Mouse (Mus musculus) testis, postnatal 14 days (tissue): ENCODE results near the gene Syn3.

Source experiments
- DNase-seq: peaks from one replicate; pipeline ENCODE4 v3.0.0; 2021; ENCODE audit warnings: low spot score

The Syn3 gene

DNA sequence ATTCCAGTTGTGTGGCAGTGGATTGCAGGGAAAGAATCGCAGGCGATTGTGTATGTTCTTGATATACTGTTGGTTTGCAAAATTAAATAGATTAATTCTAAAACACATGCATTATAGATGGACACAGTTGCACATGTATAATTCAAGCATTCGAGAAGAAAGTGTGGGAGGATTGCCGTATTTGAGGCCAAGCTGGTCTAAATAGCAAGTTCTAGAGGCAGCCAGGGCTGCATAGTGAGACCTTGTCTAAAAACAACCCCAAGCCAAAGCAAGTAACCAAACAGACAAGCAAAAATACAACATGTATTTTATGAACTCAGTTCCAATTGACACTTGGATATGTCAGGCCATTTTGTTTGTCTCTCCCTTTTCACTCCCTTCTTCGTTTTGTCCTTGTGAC is 223.1 kb downstream of the Syn3 start:
- DNase-seq, result no peak

DNA sequence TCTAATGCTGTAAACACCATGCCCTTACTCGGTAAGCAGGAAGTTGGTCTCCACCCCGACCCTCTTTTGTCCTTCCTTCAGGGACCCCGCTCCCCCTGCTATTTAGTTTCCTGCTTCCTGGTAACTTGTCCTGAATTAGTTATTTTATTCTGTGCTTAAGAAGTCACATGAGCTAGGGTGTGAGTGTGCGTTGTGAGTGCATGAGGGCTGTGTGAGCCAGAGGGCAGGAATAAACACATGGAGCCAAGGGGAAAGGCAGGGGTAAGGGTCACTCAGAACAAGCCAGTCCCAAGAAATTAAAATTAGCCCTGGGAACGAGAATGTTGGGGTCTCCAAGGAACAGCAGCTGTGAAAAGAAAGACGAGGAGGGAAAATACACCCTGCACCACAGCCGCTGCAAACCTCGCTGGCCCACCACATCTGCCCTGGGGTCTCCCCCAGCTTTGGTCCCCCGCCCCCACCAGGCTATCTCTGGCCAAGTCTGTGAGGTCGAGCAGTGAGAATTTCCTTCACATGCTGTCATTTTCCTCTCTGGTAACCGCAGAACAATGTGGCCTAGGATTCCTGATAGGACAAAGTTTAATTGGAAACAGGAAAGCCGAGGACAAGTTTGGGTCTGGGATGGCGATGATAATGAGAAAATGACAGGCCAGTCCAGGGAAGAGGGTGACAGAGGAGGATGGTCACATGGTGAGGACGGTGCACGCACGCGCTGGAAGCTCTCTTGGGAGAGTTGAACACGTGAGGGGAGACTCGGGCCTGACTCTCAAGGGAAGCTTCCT is 225.1 kb downstream of the Syn3 start:
- DNase-seq, result no peak

DNA sequence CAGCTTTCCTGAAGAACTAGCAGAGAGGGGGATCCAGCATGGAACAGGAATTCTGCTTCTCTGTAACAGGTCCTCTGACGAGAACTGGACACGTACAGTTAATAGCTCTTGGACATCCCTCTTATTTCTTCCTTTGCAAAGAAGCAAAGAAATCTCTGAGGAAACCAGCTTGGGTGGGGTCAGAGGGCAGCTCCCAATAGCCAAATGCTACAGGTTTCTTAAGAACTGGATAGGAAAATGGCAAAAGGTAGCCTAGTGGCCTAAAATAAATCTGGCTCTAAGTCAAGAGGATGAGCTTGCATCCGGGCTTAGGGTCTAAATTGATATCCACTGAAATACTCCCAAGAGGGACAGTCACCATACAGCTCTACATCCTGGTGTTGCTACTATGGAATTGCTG is 225.9 kb downstream of the Syn3 start:
- no peak for DNase-seq

DNA sequence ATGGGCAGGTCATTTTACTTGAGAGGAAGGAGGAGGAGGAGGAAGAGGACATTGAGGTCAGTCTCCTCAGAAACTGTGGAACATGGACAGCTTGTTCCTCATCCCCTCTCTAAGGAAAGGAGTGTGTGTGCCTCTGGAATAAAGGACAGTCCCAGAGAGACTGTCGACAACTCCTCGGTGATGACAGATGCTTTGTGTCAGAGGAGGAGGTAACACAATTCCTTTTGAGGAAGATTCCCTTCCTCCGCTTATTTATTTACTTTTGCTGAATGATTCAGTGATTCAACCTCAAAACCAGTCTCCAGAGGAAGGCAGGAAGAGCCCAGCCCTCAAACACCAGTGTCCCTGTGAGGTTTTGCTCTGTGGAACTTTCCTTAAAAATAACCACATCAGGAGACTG is 228.4 kb downstream of the Syn3 start:
- no peak for DNase-seq

DNA sequence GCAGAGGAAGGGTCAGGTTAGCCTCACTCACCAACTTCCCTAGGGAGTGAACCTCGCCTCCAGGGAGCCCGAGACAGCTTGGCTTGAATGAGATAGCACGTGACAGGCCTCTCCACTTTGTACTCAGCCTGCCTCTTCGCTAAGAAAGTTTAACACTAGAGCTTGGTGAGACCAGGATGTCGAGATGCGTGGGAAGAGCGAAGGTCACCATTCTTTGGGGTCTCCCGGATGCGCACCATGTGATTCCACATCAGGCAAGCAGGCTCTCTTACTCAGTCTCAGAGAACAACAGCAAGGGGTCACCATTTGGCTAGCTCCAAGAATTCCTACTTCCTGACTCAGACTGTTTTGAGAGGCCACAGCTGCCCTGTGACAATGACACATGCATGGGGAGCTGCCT is 234.1 kb downstream of the Syn3 start:
- DNase-seq, result no peak

DNA sequence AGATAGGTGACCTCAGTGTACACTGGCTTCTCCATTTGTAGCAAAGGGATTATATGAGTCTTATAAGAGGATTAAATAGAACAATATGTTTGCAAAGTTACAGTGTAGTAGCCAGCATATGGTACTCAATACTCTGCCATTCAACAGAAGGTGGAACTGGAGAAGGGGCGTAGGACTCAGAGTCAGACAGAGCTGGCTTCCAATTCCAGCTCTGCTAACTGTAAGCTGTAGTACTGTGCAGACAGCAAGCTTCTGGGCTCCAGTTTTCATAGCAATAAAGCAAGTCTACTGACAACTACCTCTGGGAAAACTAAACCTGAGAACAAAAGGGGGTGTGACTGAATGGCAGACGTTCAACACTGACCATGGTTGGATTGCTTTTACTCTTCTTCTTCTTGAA is 237.0 kb downstream of the Syn3 start:
- no peak for DNase-seq

DNA sequence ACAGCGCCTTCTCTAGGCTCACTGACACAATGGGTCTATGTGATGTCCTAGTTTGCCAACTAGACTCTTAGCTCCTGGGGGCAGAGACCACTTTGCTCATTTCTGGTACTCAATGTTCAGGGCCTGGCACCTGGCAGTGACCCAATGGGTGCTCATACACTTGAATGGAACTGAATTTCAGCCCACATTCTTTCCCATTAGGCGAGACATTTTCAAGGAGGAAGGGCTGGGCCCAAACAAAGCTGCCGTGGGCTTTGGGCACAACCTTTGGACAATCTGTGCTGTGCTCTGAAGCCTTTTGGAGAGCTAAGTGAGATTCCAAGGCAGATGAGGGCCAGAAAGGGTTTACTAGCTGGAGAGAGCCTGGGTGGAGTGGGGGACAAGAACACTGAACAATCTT is 239.7 kb downstream of the Syn3 start:
- DNase-seq, result no peak

DNA sequence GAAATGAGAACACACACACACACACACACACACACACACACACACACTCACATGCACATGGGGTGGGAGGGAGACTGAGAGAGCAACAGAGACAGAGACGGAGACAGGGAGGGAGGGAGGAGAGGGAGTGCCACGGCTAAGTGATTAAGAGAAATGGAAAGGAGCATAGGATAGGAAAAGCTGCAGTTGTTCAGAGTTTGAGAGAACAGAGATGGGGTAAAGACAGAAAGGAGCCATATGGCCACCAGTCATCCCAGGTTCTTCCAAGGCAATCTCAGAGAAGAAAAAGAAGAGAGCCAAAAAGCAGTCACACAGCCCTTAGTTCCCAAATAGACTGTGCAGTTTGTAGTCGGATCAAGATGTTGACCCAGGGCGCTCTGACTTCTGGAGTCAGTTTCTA is 240.7 kb downstream of the Syn3 start:
- no peak for DNase-seq

DNA sequence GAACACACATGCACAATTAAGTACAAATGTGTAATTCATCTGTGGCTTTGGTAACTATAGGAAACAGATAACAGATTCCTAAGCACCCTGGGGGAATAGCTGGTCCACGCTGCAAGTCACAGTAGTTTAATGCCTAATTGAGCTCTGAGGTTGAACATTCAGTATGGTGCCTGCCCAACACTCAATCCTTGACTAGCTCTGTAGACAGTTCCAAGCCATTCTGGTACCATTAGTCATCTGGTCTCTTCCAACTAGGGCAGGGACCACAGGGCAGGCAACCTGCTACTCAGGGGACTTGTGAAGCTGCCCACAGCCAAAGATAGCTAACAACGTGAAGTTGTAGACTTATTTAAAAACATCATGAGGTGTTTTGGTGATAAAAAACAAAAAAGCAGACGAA is 241.7 kb downstream of the Syn3 start:
- DNase-seq, result no peak

DNA sequence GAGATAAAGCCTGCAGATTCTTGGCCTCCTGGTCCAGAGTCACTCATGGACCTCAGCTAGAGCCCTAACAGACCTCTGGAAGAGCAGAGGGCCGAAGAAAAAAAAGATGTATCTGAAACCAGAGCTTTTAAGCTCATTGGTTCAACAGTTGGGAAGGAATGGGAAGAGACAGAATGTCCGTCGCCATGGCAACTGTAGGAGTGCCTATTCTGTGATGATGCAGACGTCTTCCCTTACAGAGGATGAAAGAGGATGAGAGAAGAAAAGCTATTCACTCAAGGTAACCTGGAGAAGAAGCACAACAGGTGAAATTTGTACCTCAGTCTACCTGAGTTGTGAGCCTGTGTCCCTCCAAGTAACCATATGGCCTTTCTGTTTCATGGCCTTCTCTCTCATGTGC is 242.5 kb downstream of the Syn3 start:
- no peak for DNase-seq

DNA sequence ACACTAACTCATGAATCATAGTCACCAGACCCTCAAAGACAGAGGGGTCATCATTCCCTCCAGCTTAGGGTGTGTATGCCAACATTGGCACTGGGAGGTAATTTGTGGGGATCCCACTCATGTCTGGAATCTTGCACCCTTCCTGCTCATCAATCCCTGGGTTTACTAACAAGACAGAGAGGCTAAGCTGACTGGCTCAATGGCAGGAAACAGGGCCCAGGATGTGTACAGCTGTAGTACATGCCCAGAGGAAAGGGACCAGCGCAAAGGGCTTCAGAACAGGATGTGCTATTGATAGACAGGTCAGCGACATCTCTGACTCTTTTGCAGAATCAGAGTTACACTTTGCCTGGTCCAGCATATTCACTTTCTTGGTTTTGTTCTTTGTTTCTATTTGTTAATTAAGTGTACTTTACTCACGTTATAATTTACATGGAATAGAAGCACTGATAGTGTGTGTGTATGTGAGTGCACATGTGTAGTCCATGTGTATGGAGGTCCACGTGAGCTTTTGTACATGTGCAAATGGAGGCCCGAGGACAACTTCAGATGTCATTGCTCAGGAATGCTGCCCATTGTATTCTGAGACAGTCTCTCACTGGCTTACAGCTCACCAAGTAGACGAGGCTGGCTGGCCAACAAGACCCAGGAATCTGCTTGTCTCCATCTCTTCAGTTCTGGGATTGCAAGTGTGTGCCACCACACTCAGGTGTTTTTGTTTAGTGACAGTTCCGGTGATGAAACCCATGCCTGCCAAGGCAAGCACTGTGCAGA is 248.4 kb downstream of the Syn3 start:
- DNase-seq, result no peak

DNA sequence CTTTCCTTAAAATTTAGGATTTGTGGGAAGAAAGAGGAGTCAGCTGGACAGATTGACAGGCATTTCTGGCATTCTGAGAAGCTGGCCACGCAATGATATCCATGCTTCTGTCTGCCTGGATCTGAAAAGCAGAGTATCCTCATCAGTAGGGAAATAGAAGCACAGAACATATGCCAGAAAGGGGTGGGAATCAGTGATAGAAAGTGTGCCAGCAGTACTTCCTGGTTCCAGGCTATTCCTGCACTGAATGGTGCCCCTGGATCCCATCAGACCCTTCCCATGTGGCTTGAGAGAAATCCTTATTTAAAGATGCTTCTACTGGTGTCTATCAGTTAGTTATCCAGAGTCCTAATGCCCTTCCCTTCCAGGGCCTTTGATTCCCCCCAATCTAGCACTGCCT is 249.4 kb downstream of the Syn3 start:
- no peak for DNase-seq

DNA sequence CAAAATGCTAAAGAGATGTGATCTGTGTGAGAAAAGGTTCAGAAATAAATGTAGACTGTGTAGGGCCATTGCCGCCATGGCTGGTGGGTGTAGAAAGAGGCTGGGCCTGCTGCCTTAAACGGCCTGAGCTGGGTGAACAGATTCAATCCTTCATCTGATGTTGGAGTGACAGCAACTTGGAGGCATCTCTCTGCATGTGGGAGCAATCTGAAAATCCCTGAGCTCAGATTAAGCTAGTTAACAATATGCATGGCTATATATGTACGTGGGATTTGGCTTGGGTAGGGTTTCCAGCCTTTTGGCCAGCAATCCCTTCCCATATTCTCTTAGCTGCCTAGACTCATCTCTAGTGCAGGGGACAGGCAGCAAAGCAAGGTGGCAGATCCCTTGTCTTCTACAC is 249.9 kb downstream of the Syn3 start:
- DNase-seq, result no peak

DNA sequence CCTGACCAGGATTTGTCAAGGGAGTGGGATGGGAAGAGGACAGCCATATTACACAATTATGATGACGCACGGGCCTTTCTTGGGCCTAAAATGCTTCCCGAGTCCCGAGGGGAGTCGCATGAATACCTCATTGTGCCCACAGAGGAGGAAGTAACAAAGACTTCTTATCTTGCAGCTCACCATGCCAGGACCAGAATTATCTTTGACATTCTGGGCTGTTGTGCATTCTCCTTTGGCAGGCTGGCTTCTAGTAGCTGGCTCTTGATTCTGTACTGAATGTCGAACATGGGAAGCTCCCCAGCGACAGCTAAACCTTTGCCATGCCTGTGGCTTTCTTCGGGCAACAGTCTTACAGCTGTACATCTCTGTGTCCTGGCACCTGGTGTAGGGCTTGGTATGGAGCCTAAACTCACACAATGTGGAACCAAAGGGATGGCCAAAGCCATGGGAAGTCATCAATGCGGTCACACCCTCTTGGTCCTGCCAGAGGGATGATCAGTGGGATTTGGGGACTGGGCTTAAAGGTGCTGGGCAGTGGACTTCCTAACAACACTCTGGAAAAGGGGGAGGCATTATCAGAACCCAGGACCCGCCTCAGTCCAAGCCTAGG is 250.5 kb downstream of the Syn3 start:
- DNase-seq, result peak; percentile 7

DNA sequence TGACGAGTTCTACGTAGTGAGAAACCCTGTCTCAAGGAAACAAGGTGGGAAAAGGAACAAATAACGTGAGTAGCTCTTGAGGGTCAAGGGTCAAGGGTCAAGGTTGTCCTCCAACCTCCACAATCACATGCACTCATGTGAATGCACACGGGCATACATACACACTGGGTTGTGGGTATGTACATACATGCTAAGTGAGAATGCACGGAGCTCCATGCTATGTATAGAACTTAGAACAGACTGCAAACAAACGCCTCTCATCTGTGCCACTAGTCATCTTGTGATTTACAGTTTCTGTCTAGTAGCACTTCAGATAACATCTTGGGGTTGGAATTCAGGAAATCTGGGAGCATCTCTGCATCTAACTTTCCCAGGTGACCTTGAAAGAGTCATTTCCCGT is 253.3 kb downstream of the Syn3 start:
- DNase-seq, result no peak

DNA sequence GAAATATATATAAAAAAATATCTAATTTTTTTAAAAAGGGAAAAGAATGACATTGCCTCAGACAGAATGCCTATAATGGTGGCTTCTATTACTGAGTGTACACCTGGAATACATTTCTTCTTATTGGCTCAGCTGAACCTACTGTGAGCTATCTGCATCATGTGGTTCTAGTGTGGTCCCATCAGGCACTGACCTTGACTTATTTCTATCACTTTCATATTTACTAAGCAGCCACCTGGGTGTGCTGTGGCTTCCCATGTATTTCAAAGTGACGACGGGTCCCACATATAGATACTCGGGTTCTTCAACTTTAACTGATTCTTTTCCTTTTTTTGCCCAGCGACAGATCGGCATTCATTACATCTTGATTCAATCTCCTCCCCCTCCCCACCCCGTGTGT is 255.2 kb downstream of the Syn3 start:
- no peak for DNase-seq

DNA sequence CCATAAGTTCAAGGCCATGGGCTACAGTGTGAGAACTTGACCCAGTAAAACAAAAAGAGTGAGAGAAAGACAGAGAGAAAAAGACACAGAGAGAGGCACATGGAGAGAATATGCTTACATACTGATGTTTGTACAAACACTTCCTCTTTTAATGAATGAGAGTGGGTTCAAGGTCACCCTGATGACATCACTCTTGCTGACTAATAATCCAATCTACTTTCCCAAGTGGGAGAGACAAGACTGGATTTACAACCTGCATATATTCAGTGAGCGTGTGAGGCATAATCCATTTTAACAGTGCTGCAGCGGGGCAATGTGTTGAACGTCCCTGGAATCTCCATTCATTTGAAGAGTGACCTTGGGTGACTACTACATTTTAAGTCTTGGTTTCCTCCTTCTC is 256.0 kb downstream of the Syn3 start:
- no peak for DNase-seq

DNA sequence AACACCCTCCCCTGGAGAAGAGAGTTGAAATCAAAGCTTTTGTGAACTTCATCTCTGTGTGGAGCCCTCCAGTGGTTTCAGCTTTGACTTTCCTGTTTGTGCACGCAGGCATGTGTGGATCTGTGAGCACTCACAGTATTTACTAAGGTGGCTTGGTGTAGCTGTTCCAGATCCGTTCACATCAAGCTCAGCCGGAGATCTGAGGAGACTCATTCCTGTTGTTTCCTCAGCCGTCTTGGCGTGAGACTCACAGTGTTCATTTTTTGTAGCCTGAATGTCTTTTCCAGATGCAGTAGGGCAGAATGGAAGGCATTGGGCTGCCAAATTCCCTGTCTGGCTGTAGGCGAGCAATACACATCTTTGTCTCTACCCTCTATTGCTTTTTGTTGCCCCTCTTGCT is 268.7 kb downstream of the Syn3 start:
- DNase-seq, result no peak

DNA sequence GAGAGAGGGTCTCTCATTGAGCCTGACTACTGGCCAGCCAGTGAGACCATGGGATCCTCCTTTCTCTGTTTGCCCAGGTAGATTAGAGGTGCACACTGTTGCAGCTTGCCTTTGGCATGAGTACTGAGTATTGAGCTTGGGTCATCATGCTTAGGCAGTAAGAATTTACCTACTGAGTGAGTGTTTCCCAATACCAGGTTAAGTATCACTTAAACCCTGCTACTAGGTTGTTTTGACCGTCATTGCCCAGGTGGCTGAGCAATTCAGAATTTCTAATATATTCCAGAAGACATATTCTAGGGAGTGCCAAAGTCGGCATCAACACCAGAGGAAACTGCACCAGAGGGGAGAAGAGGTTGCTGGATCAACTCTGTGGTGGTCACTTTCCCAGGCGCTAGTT is 273.2 kb downstream of the Syn3 start:
- DNase-seq, result no peak

DNA sequence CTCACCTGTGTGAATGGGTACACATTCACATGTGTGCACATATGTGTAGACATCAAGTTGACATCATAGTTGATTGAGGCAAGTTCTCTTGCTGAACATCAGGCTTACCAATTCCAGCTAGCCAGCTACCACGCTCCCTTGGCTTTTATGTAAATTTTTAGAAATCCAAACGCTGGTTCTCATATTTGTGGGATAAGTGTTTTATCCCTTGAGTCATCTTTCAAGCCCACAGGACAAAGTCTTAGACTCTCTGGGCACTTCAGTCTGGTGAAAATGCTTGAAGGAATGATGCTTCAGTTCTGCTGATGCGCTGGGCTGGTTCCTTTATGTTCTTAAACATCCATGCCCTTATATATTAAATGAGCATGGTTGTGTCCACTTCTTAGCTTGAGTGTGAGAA is 279.7 kb downstream of the Syn3 start:
- no peak for DNase-seq

DNA sequence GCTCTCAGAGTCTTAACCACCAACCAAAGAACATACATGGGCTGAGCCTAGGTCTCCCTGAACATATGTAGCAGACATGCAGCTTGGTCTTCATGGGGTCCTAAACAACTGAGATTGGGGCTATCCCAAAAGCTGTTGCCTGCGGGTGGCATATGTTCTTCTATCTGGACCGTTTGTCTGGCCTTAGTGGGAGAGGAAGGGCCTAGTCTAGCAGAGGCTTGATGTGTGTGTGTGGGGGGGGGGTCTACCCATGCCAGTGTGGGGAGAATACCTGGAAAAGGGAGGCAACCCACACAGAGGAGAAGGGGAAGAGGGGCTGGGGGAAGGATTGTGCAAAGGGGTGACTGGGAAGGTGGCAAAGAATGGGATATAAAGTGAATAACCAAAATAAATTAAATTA is 281.9 kb downstream of the Syn3 start:
- no peak for DNase-seq

DNA sequence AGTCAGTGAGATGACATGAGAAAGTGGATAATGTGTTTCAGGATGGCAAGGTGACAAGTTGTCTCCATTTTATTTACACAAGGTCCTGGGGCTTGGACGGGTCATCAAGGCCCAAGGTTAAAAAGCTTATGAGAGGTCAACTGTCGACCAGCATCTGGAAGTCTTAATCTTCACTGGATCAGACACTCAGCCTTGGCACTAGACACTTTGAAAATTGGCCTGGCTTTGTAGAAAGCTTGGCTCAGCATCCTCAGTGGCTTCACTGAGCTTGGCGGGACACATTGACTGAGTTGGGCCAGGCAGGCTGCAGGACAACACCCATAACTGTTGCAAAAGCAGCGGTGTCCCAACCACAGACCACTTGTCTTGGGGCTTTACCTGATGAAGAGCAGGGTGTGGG is 286.6 kb downstream of the Syn3 start:
- DNase-seq, result no peak

DNA sequence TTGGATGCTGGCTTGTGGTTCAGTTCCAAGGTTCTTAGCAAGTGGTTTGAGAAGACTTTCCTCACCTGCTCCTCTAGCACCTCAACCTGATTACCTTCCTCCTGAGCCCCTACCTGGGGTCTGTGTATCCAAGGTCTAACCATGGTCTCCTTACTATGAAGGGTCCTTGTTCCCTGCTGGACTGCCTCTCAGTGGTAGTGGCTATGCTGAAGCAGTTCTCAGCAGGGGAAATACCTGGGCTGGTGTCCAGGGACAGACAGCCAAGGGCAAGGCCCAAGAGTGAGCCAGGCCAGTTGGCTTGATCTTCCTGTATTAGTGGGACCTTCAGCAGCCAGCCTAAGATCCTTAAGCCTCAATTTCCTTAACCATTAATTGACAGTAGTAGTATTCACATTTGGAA is 294.8 kb downstream of the Syn3 start:
- DNase-seq, result no peak
